Mouse (Mus musculus): ENCODE measurements around the gene Gm6685.
"Not testable (repeated sequence)": the region's sequence is repeated elsewhere in the genome, so short reads cannot be mapped to it uniquely, and the experiment has no call there.

Gene Gm6685

DNA sequence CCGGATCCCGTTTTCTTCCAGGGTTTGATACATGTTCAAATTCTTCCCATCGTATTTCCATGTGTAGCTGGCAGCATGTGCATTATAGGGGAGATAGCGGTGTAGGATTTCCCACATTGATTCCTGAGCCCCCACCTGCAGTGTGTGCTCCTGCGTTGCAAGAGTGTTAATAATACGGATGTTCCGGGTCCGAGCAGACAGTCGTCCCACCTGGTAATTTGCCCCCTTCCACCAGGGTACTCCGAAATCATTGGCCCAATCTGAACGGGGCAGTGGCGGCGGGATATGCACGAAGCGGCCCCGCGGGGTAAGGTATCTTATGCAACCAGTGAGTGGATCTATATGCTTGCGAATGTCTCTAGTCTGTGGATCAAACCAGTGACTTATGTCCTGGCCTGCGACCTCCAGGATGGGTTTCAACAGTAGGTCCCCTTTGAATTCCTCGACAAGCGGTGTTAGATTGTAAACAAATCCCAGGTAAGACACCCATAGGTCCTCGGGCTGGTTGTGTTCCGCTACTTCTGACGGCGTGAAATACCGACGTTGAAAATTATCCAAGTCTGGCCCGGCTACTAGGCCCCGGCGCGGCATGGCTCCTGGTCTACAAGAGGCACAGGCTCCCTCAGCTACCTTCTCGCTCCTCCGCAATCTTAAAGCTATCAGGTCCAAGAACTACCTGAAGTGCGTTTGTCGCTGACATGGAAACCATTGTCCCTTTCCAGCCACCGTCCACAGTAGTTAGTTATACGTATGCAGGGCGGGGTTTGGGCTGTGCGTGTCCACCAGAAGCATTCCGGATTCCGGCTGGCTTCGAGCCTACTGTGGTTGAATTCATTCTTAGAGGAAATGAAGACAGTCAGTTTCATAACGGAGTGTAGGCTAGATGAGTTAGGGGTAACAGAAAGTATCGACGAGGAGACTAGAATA, at the start of gene Gm6685:
TSS of gene Gm6685 (minus strand) at position 644 of the 927 bp plus-strand sequence.
- DNase-seq, result not testable (repeated sequence)

DNA sequence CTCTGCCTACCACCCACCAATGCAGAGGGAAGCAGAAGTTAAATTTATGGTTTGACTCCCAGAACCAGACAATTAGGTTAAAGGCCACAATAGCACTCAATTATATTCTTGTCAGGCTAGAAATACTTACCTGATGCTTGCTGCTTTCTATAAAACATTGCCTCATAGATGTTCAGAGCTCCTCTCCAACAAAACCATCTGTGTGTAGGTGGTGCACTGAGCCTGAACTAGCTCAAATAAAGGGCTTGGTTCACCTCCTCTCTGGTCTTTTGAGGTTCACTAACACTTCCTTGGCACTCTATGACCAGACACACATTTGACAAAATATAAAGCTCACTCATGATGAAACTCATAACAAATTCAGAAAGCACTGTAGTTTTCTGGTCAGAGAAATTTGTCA, 36.2 kb upstream of the Gm6685 start:
- no peak for DNase-seq

DNA sequence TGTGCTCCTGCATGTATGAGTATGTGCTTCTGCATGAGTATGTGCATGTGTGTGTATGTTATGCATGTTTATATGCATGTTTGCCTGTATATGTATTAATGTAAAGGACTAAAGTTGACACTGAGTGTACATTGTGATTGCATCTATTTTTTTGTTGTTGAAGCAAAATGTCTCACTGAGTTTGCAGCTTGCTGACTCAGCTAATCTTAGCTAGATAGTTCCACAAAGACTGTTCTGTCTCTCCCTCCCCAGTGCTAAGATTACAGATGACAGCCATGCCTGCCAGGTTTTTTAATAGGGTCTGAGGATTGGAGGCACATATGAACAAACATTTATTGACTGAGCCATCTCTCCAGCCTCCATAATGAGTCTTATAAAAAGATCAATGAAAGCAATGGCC, 35.0 kb upstream of the Gm6685 start:
- DNase-seq, result no peak

DNA sequence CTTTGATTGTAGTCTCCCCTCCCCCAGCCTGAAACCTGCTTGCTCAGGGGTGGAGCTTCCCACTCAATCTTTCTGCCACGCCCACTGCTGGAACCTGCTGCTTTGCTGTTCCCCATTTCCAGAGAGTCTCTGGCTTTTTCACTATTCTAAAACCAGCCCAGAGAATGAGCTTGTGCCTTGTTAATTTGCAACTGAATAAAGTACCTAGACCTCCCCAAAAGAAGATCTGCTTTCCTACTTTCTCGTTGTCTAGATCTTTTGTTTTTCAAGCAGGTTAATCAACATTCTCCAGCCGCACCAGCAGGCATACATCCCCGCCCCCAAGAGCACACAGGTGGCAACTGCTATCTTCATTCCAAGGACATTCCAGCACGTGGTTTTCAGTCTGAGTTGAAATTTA, 31.7 kb upstream of the Gm6685 start:
- not testable (repeated sequence) for DNase-seq

DNA sequence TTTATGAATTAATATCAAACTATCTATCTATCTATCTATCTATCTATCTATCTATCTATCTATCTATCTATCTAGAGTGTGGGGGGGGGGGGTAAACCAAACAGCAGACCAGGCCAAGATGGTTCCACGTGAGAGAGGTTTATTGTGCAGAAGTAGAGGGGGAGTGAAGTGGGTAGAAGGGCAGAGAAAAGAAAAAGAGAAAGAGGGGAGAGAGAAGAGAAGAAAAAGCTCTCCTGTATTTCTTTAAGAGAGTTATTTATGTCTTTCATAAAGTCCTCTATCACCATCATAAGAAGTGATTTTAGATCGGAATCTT, 26.2 kb upstream of the Gm6685 start:
- no peak for DNase-seq

DNA sequence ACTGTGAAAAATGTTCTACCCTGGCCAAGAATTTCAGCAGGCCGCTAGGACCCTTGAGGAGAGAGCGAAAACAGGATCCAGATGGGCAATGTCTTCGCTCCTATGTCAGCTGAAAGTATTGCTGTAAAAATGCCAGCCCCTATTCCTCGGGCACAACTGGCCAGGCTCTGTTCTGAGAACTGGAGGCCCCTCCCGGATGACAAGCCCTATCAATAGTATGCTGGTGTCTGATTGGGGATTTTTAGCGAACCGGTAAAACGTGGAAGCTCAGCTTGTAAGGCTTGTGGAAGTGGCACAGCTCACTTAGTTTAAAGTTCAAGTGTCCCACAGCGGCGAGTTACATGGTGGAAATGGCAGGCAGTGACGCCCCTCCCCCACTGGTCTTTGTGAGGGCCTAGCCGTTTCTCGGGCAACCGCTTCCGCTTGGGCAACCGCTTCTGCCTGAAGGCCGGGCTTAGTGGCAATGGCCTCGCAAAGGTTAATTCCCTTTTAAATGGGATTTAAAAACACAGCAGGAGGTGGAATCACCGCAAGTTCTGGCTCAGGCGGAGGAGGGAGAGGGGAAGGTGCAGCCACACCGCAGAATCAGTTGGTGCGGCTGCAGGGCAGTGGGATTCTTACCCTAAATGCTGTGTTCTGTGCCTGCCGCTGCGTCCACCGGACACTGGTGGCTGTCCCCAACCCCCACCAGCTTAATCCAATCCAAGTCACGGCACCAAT, 25.7 kb upstream of the Gm6685 start:
- peak; percentile 94 for DNase-seq

DNA sequence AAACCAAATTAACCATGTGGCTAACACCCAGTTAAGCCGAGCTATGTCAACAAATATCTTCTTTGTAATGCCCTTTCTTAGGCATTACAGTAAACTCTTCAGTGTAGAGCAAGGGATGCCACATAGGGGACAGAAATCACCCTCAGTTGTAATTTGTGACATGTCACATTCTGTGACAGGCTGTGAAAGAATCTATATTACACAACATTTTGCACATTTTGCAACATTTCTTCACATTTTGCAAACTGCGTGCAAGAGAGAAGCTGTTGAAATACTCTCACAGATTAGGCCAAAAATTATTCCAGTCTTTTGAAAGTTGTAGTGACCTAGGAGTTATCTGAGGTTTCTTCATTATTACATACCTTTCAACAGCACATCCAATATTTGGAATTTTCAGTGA, 3.8 kb upstream of the Gm6685 start:
- DNase-seq, result no peak

DNA sequence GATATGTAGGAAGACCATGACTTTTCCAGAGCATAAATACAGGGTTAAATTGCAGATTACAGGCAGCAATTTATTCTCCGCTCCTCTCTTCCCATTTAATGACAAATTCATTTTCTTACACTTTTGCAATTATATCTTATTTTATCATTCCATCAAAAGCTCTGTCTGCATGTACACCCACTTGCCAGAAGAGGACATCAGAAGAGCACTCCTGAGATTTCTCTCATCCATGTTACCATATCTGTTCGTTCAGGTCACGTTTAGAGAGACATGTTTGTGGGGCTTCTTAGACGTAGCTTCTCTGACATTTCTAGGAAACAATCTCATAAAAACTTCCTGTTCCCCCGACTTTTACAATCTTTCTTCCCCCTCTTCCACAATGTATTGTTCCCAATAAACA, 2.2 kb upstream of the Gm6685 start:
- no peak for DNase-seq

DNA sequence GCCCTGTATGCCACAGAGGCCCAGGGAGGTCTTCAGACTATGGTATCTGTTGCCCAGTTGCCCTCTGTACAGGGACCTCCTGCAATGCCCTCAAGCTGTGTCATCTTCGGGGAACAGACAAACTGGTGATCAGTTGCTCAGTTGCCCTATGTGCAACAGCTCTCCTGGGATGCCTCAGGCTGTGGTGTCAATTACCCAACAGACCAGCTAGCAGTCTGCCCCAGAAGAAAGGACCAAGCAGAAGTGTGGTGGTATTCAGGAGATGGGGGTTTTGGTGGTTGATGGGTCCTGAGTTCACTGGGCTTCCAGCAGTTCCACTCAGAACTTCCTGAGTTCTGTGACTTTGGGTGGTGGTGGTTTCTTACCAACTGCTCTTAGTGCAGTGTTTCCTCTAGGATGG, 11.8 kb downstream of the Gm6685 start:
- no peak for DNase-seq

DNA sequence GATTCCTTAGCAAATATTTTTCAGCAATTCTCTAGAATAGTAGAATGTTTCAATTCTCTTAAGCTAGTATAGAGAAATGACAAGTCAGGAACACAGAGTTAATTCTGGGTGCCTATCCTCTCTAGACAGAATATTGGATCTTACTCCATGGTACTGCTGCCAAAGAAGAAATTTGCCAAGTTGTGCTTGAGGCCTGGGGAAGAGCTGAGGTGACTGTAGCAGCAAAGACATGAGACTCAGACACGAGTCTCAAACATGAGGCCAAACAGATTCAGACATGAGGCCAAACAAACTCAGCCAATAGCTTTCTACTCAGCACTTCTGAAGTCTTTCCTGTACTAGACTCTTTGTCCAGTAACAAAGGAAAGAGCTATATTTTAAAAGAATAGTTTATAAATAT, 26.3 kb downstream of the Gm6685 start:
- DNase-seq, result no peak

DNA sequence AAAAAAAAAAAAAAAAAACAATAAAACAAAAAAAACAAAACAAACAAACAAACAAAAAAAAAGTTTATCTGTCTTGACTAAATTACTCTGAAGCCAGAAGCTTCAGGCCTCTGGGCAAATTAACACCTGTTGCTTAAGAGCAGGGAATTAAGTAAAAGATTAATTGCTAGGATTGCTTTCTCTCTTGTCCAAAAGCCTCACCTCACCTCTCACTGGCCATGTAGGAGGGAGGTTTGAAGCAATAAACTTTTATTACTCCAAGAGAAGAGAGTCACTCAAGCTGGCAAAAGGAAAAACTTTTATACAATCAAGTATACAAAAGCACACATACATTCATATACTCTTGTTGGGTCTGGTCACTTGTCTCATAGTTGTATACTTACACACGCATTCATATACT, 31.9 kb downstream of the Gm6685 start:
- DNase-seq, result no peak

DNA sequence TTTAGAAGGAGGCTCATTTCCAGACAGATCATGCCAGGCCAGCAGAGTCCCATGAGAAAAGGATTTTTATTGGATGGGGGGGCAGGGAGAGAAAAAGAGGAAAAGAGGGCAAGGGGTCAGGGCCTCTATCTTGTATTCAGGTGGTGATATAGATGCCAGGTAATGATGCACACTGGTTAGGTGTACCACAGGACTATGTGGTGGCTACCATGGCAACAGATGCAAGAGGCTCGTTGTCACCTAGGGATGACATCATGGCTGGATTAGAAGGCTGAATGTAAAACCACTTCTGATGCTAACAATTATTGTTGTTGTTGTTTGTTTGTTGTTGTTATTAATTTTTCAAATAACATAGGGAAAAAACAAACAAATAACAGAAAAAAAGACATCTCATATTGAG, 49.2 kb downstream of the Gm6685 start:
- no peak for DNase-seq

Measured in retina, postnatal 1 day (tissue).